Mouse (Mus musculus) lung, adult 2 months (tissue): ENCODE results near the gene Cmtm2a.

Source experiments
- CTCF ChIP-seq: fragments of 200-500 bp; IDR thresholded peaks from 2 replicates; pipeline ENCODE4 v1.5.1; 2011; ENCODE audit warnings: mild to moderate bottlenecking, low read length, control low read depth; ENCODE audit not compliant: insufficient read depth
- POLR2A ChIP-seq: fragments of 200-500 bp; IDR thresholded peaks from 2 replicates; pipeline ENCODE4 v1.6.1; 2011; ENCODE audit warnings: low read depth, mild to moderate bottlenecking, control low read depth, low read length, borderline replicate concordance; ENCODE audit errors: extremely low read depth

- TF ChIP-seq POLR2A (no peak), CTCF (no peak)
These were observed 60.1 kb downstream of the Cmtm2a start for GRCm38 (mm10) chr8:104232919-104233318.
